Mouse (Mus musculus) ES-Bruce4 (cell line): Measurements from ENCODE around the gene Rasl12. TPM values are rescaled to one million over a fixed set of nuclear protein-coding genes. Genes with fewer than 3 reads are reported as not detected.

Experiments used
- H3K27ac ChIP-seq: 2 replicates; pipeline ENCODE4 v1.5.1; 2012; ENCODE audit warnings: low read length, inconsistent platforms; ENCODE audit not compliant: insufficient read depth
- H3K27me3 ChIP-seq: 2 replicates; pipeline ENCODE4 v1.6.1; 2012; ENCODE audit warnings: mild to moderate bottlenecking, low read length, inconsistent platforms; ENCODE audit not compliant: control insufficient read depth, poor library complexity, insufficient read depth, severe bottlenecking
- H3K36me3 ChIP-seq: 2 replicates; pipeline ENCODE4 v1.6.1; 2012; ENCODE audit warnings: inconsistent platforms, mild to moderate bottlenecking, low read length, moderate library complexity; ENCODE audit not compliant: control insufficient read depth, poor library complexity, insufficient read depth, severe bottlenecking
- H3K4me1 ChIP-seq: one replicate; pipeline ENCODE4 v1.8.1; 2011; ENCODE audit warnings: low read length; ENCODE audit not compliant: control insufficient read depth, insufficient read depth
- H3K4me3 ChIP-seq: 2 replicates; pipeline ENCODE4 v1.5.1; 2011; ENCODE audit warnings: low read depth, mild to moderate bottlenecking, low read length
- H3K9ac ChIP-seq: 2 replicates; pipeline ENCODE4 v1.6.1; 2012; ENCODE audit warnings: low read depth, mild to moderate bottlenecking, inconsistent platforms; ENCODE audit not compliant: poor library complexity, severe bottlenecking
- H3K9me3 ChIP-seq: replicated peaks from 2 replicates; pipeline ENCODE4 v1.6.1; 2012; ENCODE audit warnings: mild to moderate bottlenecking, low read length, inconsistent platforms; ENCODE audit not compliant: control insufficient read depth, poor library complexity, insufficient read depth, severe bottlenecking
- CTCF ChIP-seq: IDR thresholded peaks from one replicate; pipeline ENCODE4 v1.8.1; 2011; ENCODE audit warnings: low read depth, low read length
- EP300 ChIP-seq: IDR thresholded peaks from 2 replicates; pipeline ENCODE4 v1.6.1; 2011; ENCODE audit warnings: low read depth, low read length; ENCODE audit not compliant: insufficient read depth
- POLR2A ChIP-seq: IDR thresholded peaks from one replicate; pipeline ENCODE4 v1.8.1; 2011; ENCODE audit warnings: low read length; ENCODE audit not compliant: insufficient read depth
- polyA plus RNA-seq: library from polyadenylated mRNA; stranded (reverse); fragments of >200 nt; gene quantifications from 2 replicates; pipeline ENCODE4 v1.2.4, GENCODE M21; 2011; ENCODE audit warnings: low read depth; ENCODE audit not compliant: missing spikeins, insufficient read depth, insufficient read length

Rasl12 gene
- polyA plus RNA-seq, 1 experiment = 0.33 TPM

DNA sequence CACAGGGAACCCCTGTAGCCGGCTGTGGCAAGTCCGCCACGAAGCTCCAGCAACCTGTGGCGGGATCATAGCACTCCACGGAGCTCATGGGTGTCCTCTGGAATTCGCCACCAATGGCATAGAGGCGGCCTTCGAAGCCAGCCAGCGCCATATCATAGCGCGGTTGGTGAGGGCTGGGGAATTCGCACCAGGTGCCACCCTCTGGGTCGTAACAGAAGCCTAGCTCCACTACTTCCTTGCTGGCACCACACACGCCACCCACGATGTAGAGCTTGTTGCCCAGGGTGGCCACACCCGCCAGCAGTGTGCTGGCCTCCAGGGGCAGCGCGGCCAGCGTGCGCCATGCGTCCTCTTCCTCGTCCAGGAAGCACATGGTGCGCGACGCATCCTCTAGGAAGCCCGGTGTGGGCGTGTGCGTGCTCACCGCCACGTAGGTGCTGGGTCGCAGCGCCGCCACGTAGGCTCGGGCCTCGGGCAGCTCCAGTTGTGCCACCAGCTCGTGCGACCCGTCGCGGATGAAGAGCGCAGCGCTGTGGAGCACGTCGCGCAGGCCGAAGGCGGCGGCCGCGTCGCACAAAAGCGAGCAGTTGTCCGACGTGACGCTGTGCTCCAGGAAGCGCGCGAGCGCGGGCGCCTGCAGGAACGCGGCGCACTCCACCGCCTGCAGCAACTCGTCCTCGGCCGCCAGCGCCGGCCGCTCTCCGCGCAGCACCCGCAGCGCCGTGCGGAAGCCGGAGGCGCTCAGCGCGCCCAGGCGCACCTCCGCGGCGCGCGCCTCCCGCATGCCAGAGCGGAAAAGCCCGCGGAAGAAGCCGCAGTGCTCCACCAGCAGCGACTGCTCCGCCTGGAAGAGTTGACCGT is 7.3 kb upstream of the Rasl12 start:
- peak overlapping the region; percentile 56 for H3K4me3 ChIP-seq
- H3K27ac ChIP-seq = no peak overlapping the region
- no peak for TF ChIP-seq EP300
- no peak for TF ChIP-seq CTCF
- no peak for TF ChIP-seq POLR2A
- peaks cover 4% of the 10 kb centered on the region for H3K27me3 ChIP-seq
- H3K9ac ChIP-seq = peak overlapping the region; percentile 47
- H3K9me3 ChIP-seq = no peaks in the 10 kb centered on the region
- no peaks in the 10 kb centered on the region for H3K36me3 ChIP-seq
- no peaks in the 10 kb centered on the region for H3K4me1 ChIP-seq

DNA sequence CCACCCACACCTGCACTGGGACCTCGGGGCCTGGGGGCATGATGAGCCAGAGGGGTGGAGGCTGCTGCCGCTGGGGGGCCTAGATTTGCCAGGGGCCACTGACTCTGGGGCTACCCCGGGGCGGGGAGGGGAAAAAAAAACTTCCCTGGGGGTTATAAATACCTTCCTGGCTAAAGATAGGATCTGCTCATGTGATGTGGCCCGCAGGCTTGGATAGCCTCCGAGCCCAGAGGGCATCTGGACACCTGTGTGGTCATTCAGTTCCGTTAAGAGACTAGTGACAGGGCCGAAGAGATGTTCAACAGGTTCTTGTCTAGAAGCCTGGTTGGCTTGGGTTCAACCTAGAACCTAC is 6.7 kb upstream of the Rasl12 start, which contains the start of gene Kbtbd13:
Kbtbd13 (minus strand) TSS at position 40 of the 352 bp plus-strand sequence.
- Histone ChIP-seq H3K9ac (peak within 1 kb of the TSS; percentile 47), H3K4me1 (no peaks in the 10 kb centered on the region), H3K9me3 (no peaks in the 10 kb centered on the region), H3K4me3 (peak within 1 kb of the TSS; percentile 56), H3K27ac (no peak within 1 kb of the TSS), H3K36me3 (no peaks in the 10 kb centered on the region), H3K27me3 (peaks cover 4% of the 10 kb centered on the region)
- TF ChIP-seq EP300 (no peak), POLR2A (no peak), CTCF (no peak)

DNA sequence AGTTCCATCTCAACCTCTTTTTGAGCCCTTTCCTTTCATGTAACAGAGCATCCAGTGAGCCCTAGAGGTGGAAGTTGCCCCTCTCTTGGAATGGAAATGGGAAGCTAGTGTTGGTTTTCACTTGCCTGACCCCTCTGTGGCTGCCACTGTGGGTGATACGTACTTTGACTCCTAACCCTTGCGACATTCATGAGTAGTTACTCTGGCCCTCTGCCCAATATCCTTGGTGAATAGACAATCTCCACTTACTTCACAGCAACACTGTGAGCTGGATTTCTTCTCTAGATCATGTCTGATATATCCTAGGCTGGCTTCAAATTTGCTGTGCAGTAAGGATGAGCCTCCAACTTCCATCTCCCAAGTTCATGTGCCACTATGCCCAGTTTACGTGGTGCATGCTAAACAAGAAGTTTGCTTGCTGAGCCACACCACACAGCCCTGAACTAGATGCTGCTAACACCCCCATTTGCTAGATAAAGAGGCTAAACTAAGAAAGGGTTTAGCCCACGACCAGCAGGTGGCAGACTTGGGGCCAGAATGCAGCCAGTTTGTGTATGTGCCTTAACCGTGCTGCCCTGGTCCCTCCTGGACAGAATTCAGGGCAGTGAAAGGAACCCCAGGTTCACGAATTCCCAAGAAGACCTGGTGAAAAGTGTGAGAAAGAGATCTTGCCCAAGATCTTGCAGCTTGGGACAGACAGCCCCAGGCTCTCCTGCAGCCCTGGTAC is 5.5 kb upstream of the Rasl12 start:
- Histone ChIP-seq H3K27ac (no peak overlapping the region), H3K27me3 (peaks cover 4% of the 10 kb centered on the region), H3K4me1 (no peaks in the 10 kb centered on the region), H3K36me3 (no peaks in the 10 kb centered on the region), H3K9me3 (no peaks in the 10 kb centered on the region), H3K4me3 (no peak overlapping the region), H3K9ac (no peak overlapping the region)
- TF ChIP-seq EP300 = no peak
- peak; percentile 93 for TF ChIP-seq CTCF

DNA sequence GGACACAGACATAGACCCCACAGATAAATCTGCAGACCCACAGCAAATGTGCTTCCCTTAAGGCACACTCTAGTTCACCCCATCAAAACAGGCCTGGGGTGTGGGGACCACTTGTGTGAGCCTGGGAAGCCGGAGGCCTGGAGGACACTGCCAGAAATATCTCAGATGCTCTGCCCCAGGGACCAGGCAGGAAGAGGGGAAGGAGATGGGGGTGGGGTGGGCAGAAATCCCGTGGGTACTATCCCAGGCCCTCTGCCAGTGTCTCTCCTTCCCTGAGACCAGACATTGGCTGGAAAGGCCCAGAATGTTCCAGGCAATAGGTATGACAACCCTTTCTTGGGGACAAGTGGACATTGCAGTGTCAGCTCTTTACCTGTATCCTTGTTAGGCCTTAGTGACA is 4.7 kb upstream of the Rasl12 start:
- Histone ChIP-seq H3K9ac (no peak overlapping the region), H3K27ac (no peak overlapping the region), H3K4me3 (no peak overlapping the region), H3K27me3 (peaks cover 4% of the 10 kb centered on the region), H3K9me3 (no peaks in the 10 kb centered on the region), H3K4me1 (no peaks in the 10 kb centered on the region), H3K36me3 (no peaks in the 10 kb centered on the region)
- TF ChIP-seq POLR2A = no peak
- no peak for TF ChIP-seq EP300
- TF ChIP-seq CTCF = no peak

DNA sequence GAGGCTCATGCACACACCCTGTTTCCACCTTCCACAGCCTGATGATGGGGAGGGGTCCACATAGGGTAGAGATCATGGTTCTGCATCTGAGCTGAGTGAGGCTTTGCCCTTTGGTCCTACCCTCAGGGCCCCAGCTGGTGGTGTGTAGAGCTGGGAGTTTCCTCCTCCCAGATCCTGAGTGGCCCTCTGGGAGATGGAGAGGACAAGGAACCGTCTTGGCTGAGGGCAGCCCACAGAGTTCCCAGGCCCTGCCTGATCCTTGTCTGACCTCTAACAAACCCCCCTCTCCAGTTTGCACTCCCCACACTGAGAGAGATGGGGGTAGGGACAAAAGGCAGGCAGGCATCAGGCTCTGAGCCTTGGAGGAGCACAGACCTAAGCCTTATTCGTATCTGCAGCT is 3.9 kb upstream of the Rasl12 start:
- H3K9me3 ChIP-seq = no peaks in the 10 kb centered on the region
- no peak overlapping the region for H3K4me3 ChIP-seq
- TF ChIP-seq CTCF (no peak), EP300 (no peak)
- H3K27ac ChIP-seq = no peak overlapping the region
- H3K27me3 ChIP-seq = peaks cover 4% of the 10 kb centered on the region
- H3K4me1 ChIP-seq = no peaks in the 10 kb centered on the region
- no peaks in the 10 kb centered on the region for H3K36me3 ChIP-seq
- H3K9ac ChIP-seq = no peak overlapping the region

DNA sequence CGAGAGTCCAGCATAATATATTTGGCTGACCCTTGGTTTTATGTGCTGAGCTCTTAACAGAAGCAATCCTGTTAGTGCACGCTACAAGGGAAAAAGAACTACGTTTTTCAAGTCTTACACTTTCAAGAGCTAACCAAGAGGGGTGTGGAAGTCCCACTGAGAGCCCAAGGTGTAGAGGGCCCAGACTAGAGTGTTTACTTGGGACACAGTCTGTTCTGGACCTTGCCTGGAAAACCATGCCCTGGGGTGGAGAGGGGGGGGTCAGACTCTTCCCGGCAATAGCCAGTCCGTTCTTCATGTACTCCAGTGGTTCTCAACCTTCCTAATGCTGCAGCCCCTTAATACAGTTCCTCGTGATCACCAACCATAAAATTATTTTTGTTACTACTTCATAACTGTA is 1.6 kb downstream of the Rasl12 start:
- no peak for TF ChIP-seq POLR2A
- TF ChIP-seq CTCF = no peak
- no peak for TF ChIP-seq EP300
- no peaks in the 10 kb centered on the region for H3K9me3 ChIP-seq
- H3K4me3 ChIP-seq = no peak overlapping the region
- no peak overlapping the region for H3K27ac ChIP-seq
- H3K27me3 ChIP-seq = no peaks in the 10 kb centered on the region
- no peak overlapping the region for H3K9ac ChIP-seq
- H3K36me3 ChIP-seq = no peaks in the 10 kb centered on the region
- no peaks in the 10 kb centered on the region for H3K4me1 ChIP-seq
